Mouse (Mus musculus) forelimb bud, embryonic 11.5 days (tissue): ENCODE measurements around the gene Gm12216.
"Not testable (repeated sequence)": the region's sequence is repeated elsewhere in the genome, so short reads cannot be mapped to it uniquely, and the experiment has no call there.

Experiments used
- DNase-seq: peaks from one replicate; pipeline ENCODE4 v3.0.0-alpha.2; 2012; ENCODE audit warnings: low read depth, low spot score

Gene Gm12216

GRCm38 (mm10) chr11:53858761-53859580 is at the start of gene Gm12216:
Gm12216 (minus strand) TSS chr11:53859256.
- DNase-seq = not testable (repeated sequence)

- DNase-seq = no peak
Observed at GRCm38 (mm10) chr11:53908686-53909085, 49.6 kb upstream of the Gm12216 start.

- no peak for DNase-seq
Observed at GRCm38 (mm10) chr11:53904534-53904925, 45.5 kb upstream of the Gm12216 start.

- DNase-seq = peak; percentile 66
Observed at GRCm38 (mm10) chr11:53903781-53904533, 44.9 kb upstream of the Gm12216 start.

- DNase-seq = no peak
Observed at GRCm38 (mm10) chr11:53902741-53903140, 43.7 kb upstream of the Gm12216 start.

- no peak for DNase-seq
Observed at GRCm38 (mm10) chr11:53900991-53901390, 41.9 kb upstream of the Gm12216 start.

- no peak for DNase-seq
Observed at GRCm38 (mm10) chr11:53899981-53900380, 40.9 kb upstream of the Gm12216 start.

- DNase-seq = no peak
Observed at GRCm38 (mm10) chr11:53899004-53899403, 39.9 kb upstream of the Gm12216 start.

- DNase-seq = no peak
Observed at GRCm38 (mm10) chr11:53896935-53897334, 37.9 kb upstream of the Gm12216 start.

GRCm38 (mm10) chr11:53893451-53893850 is 34.4 kb upstream of the Gm12216 start:
- no peak for DNase-seq

- DNase-seq = no peak
Observed at GRCm38 (mm10) chr11:53892716-53893416, 33.8 kb upstream of the Gm12216 start.

GRCm38 (mm10) chr11:53891505-53892451 is 32.7 kb upstream of the Gm12216 start, which contains the start of gene Slc22a5:
Slc22a5 (minus strand) TSS chr11:53891660.
- DNase-seq = peak; percentile 97

- peak; percentile 10 for DNase-seq
Observed at GRCm38 (mm10) chr11:53890906-53891504, 31.9 kb upstream of the Gm12216 start.

- DNase-seq = no peak
Observed at GRCm38 (mm10) chr11:53890225-53890624, 31.2 kb upstream of the Gm12216 start.

GRCm38 (mm10) chr11:53889091-53889645 is 30.1 kb upstream of the Gm12216 start:
- no peak for DNase-seq

- no peak for DNase-seq
Observed at GRCm38 (mm10) chr11:53888242-53888641, 29.2 kb upstream of the Gm12216 start.

GRCm38 (mm10) chr11:53883287-53883686 is 24.2 kb upstream of the Gm12216 start:
- DNase-seq = no peak

GRCm38 (mm10) chr11:53878096-53878495 is 19.0 kb upstream of the Gm12216 start:
- not testable (repeated sequence) for DNase-seq

GRCm38 (mm10) chr11:53876488-53876887 is 17.4 kb upstream of the Gm12216 start:
- no peak for DNase-seq

- DNase-seq = no peak
Observed at GRCm38 (mm10) chr11:53874706-53875105, 15.7 kb upstream of the Gm12216 start.
